Mouse (Mus musculus) forebrain, embryonic 16.5 days (tissue): Measurements from ENCODE around the gene Olfr1140. TPM values are rescaled to one million over a fixed set of nuclear protein-coding genes. Genes with fewer than 3 reads are reported as not detected.

ENCODE experiments used
- ATAC-seq: fragments of 200-750 bp; cut with Nextera tagmentation; 2 replicates; pipeline ENCODE4 v1.8.0; 2017; ENCODE audit warnings: mild to moderate bottlenecking, moderate library complexity
- H3K27ac ChIP-seq: fragments of 300-500 bp; sonication (generic); 2 replicates; pipeline ENCODE4 v1.5.1; 2014; ENCODE audit warnings: low read length, control low read depth
- H3K27me3 ChIP-seq: fragments of 300-500 bp; sonication (generic); replicated peaks from 2 replicates; pipeline ENCODE4 v1.6.1; 2014; ENCODE audit warnings: low read length; ENCODE audit not compliant: control insufficient read depth, insufficient read depth
- H3K36me3 ChIP-seq: fragments of 300-500 bp; sonication (generic); 2 replicates; pipeline ENCODE4 v1.6.1; 2014; ENCODE audit not compliant: control insufficient read depth, insufficient read depth
- H3K4me1 ChIP-seq: fragments of 300-500 bp; sonication (generic); replicated peaks from 2 replicates; pipeline ENCODE4 v1.6.1; 2014; ENCODE audit warnings: low read length; ENCODE audit not compliant: control insufficient read depth, insufficient read depth
- H3K4me2 ChIP-seq: fragments of 300-500 bp; sonication (generic); 2 replicates; pipeline ENCODE4 v1.6.1; 2014; ENCODE audit warnings: mild to moderate bottlenecking, low read length, control low read depth
- H3K4me3 ChIP-seq: fragments of 300-500 bp; sonication (generic); replicated peaks from 2 replicates; pipeline ENCODE4 v1.5.1; 2014; ENCODE audit warnings: mild to moderate bottlenecking, low read length, control low read depth
- H3K9ac ChIP-seq: fragments of 300-500 bp; sonication (generic); replicated peaks from 2 replicates; pipeline ENCODE4 v1.6.1; 2014; ENCODE audit warnings: low read depth, low read length, control low read depth
- H3K9me3 ChIP-seq: fragments of 300-500 bp; sonication (generic); 2 replicates; pipeline ENCODE4 v1.6.1; 2016; ENCODE audit warnings: low read length; ENCODE audit not compliant: control insufficient read depth
- WGBS: fragments of 180-500 bp; shearing (Covaris S2); extraction: QIAGEN DNeasy Blood & Tissue Kit; methylation state at CpG from one replicate; pipeline ENCODE4 v1.1.7; 2014; 5-methylcytosine and 5-hydroxymethylcytosine counted together
- polyA plus RNA-seq: library from polyadenylated mRNA; unstranded; fragments of >200 nt; fragmentation: Nextera tagmentation; extraction: Ambion mirVana; gene quantifications from 2 replicates; pipeline ENCODE4 v1.2.1, GENCODE M21; 2015

Gene Olfr1140
- not detected in 2 replicates for polyA plus RNA-seq

GRCm38 (mm10) chr2:87743452-87743851, at the start of gene Olfr1140:
TSS of gene Olfr1140 (plus strand) at chr2:87743752.
- ATAC-seq: no peak
- H3K27me3 ChIP-seq: no peaks in the 10 kb centered on the region
- no peak within 1 kb of the TSS for H3K9ac ChIP-seq
- no peak within 1 kb of the TSS for H3K4me2 ChIP-seq
- 75% methylated on average over 3 of the region's 3 CpGs for WGBS
- H3K4me1 ChIP-seq: no peaks in the 10 kb centered on the region
- H3K4me3 ChIP-seq: no peak within 1 kb of the TSS
- H3K9me3 ChIP-seq: no peaks in the 10 kb centered on the region
- H3K36me3 ChIP-seq: no peaks in the 10 kb centered on the region
- H3K27ac ChIP-seq: no peak within 1 kb of the TSS

DNA sequence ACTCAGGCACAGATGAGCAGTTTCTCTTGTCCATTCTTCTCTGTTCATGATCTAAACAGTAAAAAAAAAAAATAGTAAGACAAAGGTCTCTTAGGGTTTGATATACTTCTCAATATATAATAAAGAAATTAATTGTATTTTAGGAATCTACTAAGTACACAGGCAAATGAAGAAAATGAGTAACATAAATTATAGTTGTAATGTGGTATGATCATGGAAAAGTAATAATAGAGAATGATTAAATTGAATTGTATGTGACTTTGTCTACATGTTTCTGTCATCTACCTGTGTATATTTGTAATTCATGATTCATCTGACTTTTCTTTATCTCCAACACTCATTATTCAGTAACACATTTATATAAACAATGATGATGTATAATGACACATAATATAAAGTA, 49.7 kb upstream of the Olfr1140 start, which contains the start of gene Olfr1136:
Olfr1136 (minus strand) TSS at position 101 of the 400 bp plus-strand sequence.
- ATAC-seq: no peak
- H3K27ac ChIP-seq: no peak within 1 kb of the TSS

GRCm38 (mm10) chr2:87713079-87713478, 30.5 kb upstream of the Olfr1140 start, which contains the start of gene Olfr1137:
TSS of gene Olfr1137 (minus strand) at chr2:87713179.
- H3K9me3 ChIP-seq: no peaks in the 10 kb centered on the region

More for the DNA sequence above, 49.7 kb upstream of the Olfr1140 start, which contains the start of gene Olfr1136:
- H3K4me1 ChIP-seq: no peaks in the 10 kb centered on the region
- H3K9me3 ChIP-seq: no peaks in the 10 kb centered on the region
- H3K36me3 ChIP-seq: no peaks in the 10 kb centered on the region
- H3K9ac ChIP-seq: no peak within 1 kb of the TSS
- H3K4me3 ChIP-seq: no peak within 1 kb of the TSS
- no peak within 1 kb of the TSS for H3K4me2 ChIP-seq
- H3K27me3 ChIP-seq: no peaks in the 10 kb centered on the region

DNA sequence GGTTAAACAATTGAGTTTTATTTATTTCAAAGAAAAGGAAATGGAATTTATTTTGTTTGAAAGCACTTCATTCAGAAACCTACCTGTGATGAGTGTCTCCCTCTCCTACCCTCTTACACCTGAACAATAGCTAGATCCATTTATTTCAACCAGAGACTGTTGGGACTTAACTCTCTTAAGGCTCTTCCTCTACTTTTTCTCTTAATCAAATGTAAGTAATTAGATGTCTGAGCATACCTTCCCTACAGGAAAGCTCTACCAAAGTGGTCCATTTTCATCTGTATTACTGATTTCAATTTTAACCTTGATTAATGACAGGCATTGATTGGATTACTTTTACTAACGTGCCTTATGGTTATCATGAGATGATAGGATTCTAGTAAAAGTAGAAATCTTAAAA, 3.7 kb upstream of the Olfr1140 start, which contains the start of gene Olfr1138:
Olfr1138 (minus strand) TSS at position 101 of the 400 bp plus-strand sequence.
- 79% methylated on average over 1 of the region's 1 CpGs for WGBS
- Histone ChIP-seq H3K4me2 (no peak within 1 kb of the TSS), H3K27me3 (no peaks in the 10 kb centered on the region), H3K27ac (no peak within 1 kb of the TSS), H3K9me3 (no peaks in the 10 kb centered on the region), H3K9ac (no peak within 1 kb of the TSS), H3K4me1 (no peaks in the 10 kb centered on the region), H3K4me3 (no peak within 1 kb of the TSS), H3K36me3 (no peaks in the 10 kb centered on the region)
- ATAC-seq: no peak

More at GRCm38 (mm10) chr2:87713079-87713478, 30.5 kb upstream of the Olfr1140 start, which contains the start of gene Olfr1137:
- H3K36me3 ChIP-seq: no peaks in the 10 kb centered on the region
- no peak for ATAC-seq
- no peak within 1 kb of the TSS for H3K9ac ChIP-seq
- no peak within 1 kb of the TSS for H3K4me2 ChIP-seq
- no peak within 1 kb of the TSS for H3K27ac ChIP-seq
- H3K4me1 ChIP-seq: no peaks in the 10 kb centered on the region
- no peaks in the 10 kb centered on the region for H3K27me3 ChIP-seq
- no peak within 1 kb of the TSS for H3K4me3 ChIP-seq

- H3K4me3 ChIP-seq: no peak within 1 kb of the TSS
- ATAC-seq: no peak
- H3K9me3 ChIP-seq: no peaks in the 10 kb centered on the region
- WGBS: 85% methylated on average over 1 of the region's 1 CpGs
- no peaks in the 10 kb centered on the region for H3K27me3 ChIP-seq
- H3K36me3 ChIP-seq: no peaks in the 10 kb centered on the region
- H3K27ac ChIP-seq: no peak within 1 kb of the TSS
- no peak within 1 kb of the TSS for H3K4me2 ChIP-seq
- no peak within 1 kb of the TSS for H3K9ac ChIP-seq
- H3K4me1 ChIP-seq: no peaks in the 10 kb centered on the region
Measured at GRCm38 (mm10) chr2:87753891-87754290, 10.3 kb downstream of the Olfr1140 start, which contains the start of gene Olfr1141. TSS of gene Olfr1141 (minus strand) at chr2:87753991.

DNA sequence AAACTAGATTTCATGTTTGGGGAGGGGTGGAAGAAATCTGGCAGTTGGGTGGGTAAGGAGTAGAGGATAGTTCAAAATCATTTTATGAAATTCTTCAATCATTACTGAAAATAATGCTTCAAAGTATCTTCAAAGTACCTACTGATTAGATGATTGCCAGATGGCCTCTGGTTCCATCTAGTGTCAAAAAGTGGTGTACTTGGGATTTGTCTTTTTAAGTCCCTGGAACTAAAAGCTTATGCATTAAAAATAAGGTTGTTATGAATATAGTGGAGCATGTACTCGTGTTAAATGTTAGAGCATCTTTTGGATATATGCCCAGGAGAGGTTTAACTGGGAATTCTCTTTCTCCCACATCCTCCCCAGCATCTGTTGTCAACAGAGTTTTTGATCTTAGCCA, 32.6 kb downstream of the Olfr1140 start:
- H3K27me3 ChIP-seq: no peaks in the 10 kb centered on the region
- H3K4me2 ChIP-seq: no peak overlapping the region
- no peak overlapping the region for H3K27ac ChIP-seq
- WGBS: 57% methylated on average over 1 of the region's 1 CpGs
- no peaks in the 10 kb centered on the region for H3K9me3 ChIP-seq
- H3K4me3 ChIP-seq: no peak overlapping the region
- H3K4me1 ChIP-seq: no peaks in the 10 kb centered on the region
- no peak for ATAC-seq
- H3K9ac ChIP-seq: no peak overlapping the region
- no peaks in the 10 kb centered on the region for H3K36me3 ChIP-seq

GRCm38 (mm10) chr2:87779183-87779582, 35.6 kb downstream of the Olfr1140 start, which contains the start of gene Olfr152:
TSS of gene Olfr152 (plus strand) at chr2:87779483.
- H3K9ac ChIP-seq: no peak within 1 kb of the TSS
- no peak within 1 kb of the TSS for H3K27ac ChIP-seq
- no peaks in the 10 kb centered on the region for H3K27me3 ChIP-seq
- no peak within 1 kb of the TSS for H3K4me3 ChIP-seq
- H3K9me3 ChIP-seq: no peaks in the 10 kb centered on the region
- 75% methylated on average over 4 of the region's 4 CpGs for WGBS
- ATAC-seq: no peak
- H3K4me2 ChIP-seq: no peak within 1 kb of the TSS
- H3K4me1 ChIP-seq: no peaks in the 10 kb centered on the region
- H3K36me3 ChIP-seq: no peaks in the 10 kb centered on the region

Other genes with a start within 250 kb of the Olfr1140 start
- not detected in 2 replicates for gene Pramel7, start 246.7 kb upstream of the Olfr1140 start, polyA plus RNA-seq
- gene Pramel6, start 237.2 kb upstream of the Olfr1140 start, polyA plus RNA-seq: not detected in 2 replicates
- not detected in 2 replicates for gene Olfr153, start 212.0 kb upstream of the Olfr1140 start, polyA plus RNA-seq
- not detected in 2 replicates for gene Olfr1128, start 198.2 kb upstream of the Olfr1140 start, polyA plus RNA-seq
- not detected in 2 replicates for gene Olfr1129, start 169.8 kb upstream of the Olfr1140 start, polyA plus RNA-seq
- not detected in 2 replicates for gene Olfr1130, start 137.5 kb upstream of the Olfr1140 start, polyA plus RNA-seq
- gene Olfr1131, start 116.6 kb upstream of the Olfr1140 start, polyA plus RNA-seq: not detected in 2 replicates
- gene Olfr1132, start 106.2 kb upstream of the Olfr1140 start, polyA plus RNA-seq: not detected in 2 replicates
- gene Olfr1133, start 96.4 kb upstream of the Olfr1140 start, polyA plus RNA-seq: not detected in 2 replicates
- not detected in 2 replicates for gene Olfr1134, start 85.3 kb upstream of the Olfr1140 start, polyA plus RNA-seq
- gene Olfr1135, start 70.1 kb upstream of the Olfr1140 start, polyA plus RNA-seq: not detected in 2 replicates
- gene Olfr1136, start 49.8 kb upstream of the Olfr1140 start, polyA plus RNA-seq: not detected in 2 replicates
- gene Olfr1137, start 30.6 kb upstream of the Olfr1140 start, polyA plus RNA-seq: not detected in 2 replicates
- gene Olfr1138, start 3.8 kb upstream of the Olfr1140 start, polyA plus RNA-seq: not detected in 2 replicates
- gene Olfr1141, start 10.2 kb downstream of the Olfr1140 start, polyA plus RNA-seq: not detected in 2 replicates
- not detected in 2 replicates for gene Olfr152, start 35.7 kb downstream of the Olfr1140 start, polyA plus RNA-seq
- not detected in 2 replicates for gene Olfr1143, start 56.8 kb downstream of the Olfr1140 start, polyA plus RNA-seq
- not detected in 2 replicates for gene Olfr1145, start 66.1 kb downstream of the Olfr1140 start, polyA plus RNA-seq
- gene Olfr1148, start 86.8 kb downstream of the Olfr1140 start, polyA plus RNA-seq: not detected in 2 replicates
- gene Olfr1150-ps1, start 100.2 kb downstream of the Olfr1140 start, polyA plus RNA-seq: not detected in 2 replicates
- gene Olfr1151, start 112.1 kb downstream of the Olfr1140 start, polyA plus RNA-seq: not detected in 2 replicates
- gene Olfr1152, start 122.7 kb downstream of the Olfr1140 start, polyA plus RNA-seq: not detected in 2 replicates
- gene Olfr1153, start 151.2 kb downstream of the Olfr1140 start, polyA plus RNA-seq: not detected in 2 replicates
- not detected in 2 replicates for gene Olfr1154, start 161.4 kb downstream of the Olfr1140 start, polyA plus RNA-seq
- not detected in 2 replicates for gene Olfr1155, start 201.4 kb downstream of the Olfr1140 start, polyA plus RNA-seq
- not detected in 2 replicates for gene Olfr1156, start 209.3 kb downstream of the Olfr1140 start, polyA plus RNA-seq
- gene Olfr1157, start 224.5 kb downstream of the Olfr1140 start, polyA plus RNA-seq: not detected in 2 replicates
- gene Olfr74, start 230.9 kb downstream of the Olfr1140 start, polyA plus RNA-seq: not detected in 2 replicates
- not detected in 2 replicates for gene Olfr1158, start 246.4 kb downstream of the Olfr1140 start, polyA plus RNA-seq